Mouse (Mus musculus) neural tube, embryonic 12.5 days (tissue): ENCODE measurements around the gene Arhgap4. TPM values are rescaled to one million over a fixed set of nuclear protein-coding genes. Genes with fewer than 3 reads are reported as not detected.
A peak's percentile ranks its signal among the peaks of the same experiment; 100 is the strongest.

Experiments used
- ATAC-seq: fragments of 200-750 bp; cut with Nextera tagmentation; 2 replicates; pipeline ENCODE4 v1.8.0; 2017; ENCODE audit warnings: low read depth, mild to moderate bottlenecking, moderate TSS enrichment, moderate library complexity; ENCODE audit not compliant: low FRiP score
- H3K27ac ChIP-seq: fragments of 300-500 bp; sonication (generic); 2 replicates; pipeline ENCODE4 v1.5.1; 2016
- H3K27me3 ChIP-seq: fragments of 300-500 bp; sonication (generic); replicated peaks from 2 replicates; pipeline ENCODE4 v1.6.1; 2016; ENCODE audit warnings: mild to moderate bottlenecking
- H3K36me3 ChIP-seq: fragments of 300-500 bp; sonication (generic); 2 replicates; pipeline ENCODE4 v1.6.1; 2016; ENCODE audit warnings: mild to moderate bottlenecking
- H3K4me1 ChIP-seq: fragments of 300-500 bp; sonication (generic); 2 replicates; pipeline ENCODE4 v1.6.1; 2016
- H3K4me2 ChIP-seq: fragments of 300-500 bp; sonication (generic); replicated peaks from 2 replicates; pipeline ENCODE4 v1.6.1; 2016; ENCODE audit warnings: mild to moderate bottlenecking
- H3K4me3 ChIP-seq: fragments of 300-500 bp; sonication (generic); 2 replicates; pipeline ENCODE4 v1.5.1; 2016
- H3K9ac ChIP-seq: fragments of 300-500 bp; sonication (generic); 2 replicates; pipeline ENCODE4 v1.6.1; 2016; ENCODE audit warnings: mild to moderate bottlenecking
- H3K9me3 ChIP-seq: fragments of 300-500 bp; sonication (generic); 2 replicates; pipeline ENCODE4 v1.6.1; 2016; ENCODE audit warnings: mild to moderate bottlenecking
- WGBS: fragments of 180-500 bp; shearing (Covaris S2); methylation state at CpG from one replicate; pipeline ENCODE4 v1.1.7; 2016; 5-methylcytosine and 5-hydroxymethylcytosine counted together
- polyA plus RNA-seq: library from polyadenylated mRNA; unstranded; fragments of >200 nt; fragmentation: Nextera tagmentation; extraction: Ambion mirVana; gene quantifications from 2 replicates; pipeline ENCODE4 v1.2.1, GENCODE M21; 2016

Gene Arhgap4
- polyA plus RNA-seq, result 2.4 and 3.1 TPM in 2 replicates

DNA sequence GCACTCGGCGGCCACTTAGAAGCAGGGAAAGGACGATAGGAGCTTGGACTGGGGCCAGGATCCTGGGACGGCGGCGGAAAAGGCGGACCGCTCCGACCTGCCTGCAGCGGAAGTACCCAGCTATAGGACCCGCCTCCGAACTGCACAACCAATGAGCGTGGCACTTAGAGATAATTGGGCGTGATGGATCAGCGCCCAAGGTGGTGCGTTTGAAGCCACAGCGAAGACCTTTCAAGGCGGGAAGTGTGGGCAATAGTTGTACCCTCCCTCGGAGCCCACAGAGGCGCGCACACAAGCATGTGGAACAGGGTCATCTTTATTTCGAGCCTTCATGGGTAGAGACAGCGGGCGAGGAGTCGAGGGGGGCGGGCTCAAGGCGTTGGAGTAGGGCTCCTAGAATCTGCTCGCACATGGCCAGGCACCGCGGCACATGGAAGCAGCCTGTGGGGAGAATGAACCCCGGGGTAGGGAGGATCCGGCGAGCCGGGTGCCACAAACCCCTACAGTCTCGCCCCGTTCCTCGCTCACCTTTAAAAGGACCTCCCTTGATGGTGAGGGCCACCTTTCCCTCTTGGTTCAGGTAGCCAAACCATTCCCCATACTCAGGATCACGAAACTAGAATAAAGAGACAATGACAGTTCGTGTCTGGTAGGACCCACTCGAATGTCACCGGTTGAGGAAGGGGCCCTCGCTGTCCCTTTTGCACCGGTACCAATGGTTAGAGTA is at the start of gene Arhgap4, which contains the start of gene Naa10:
TSS of gene Arhgap4 (minus strand) at position 48 of the 727 bp plus-strand sequence.
TSS of gene Naa10 (minus strand) at position 122 of the 727 bp plus-strand sequence.
- H3K27ac ChIP-seq, result no peak within 1 kb of the TSS
- peak within 1 kb of the TSS; percentile 52 for H3K4me3 ChIP-seq
- H3K27me3 ChIP-seq, result no peaks in the 10 kb centered on the region
- H3K4me2 ChIP-seq, result peak within 1 kb of the TSS; percentile 67
- H3K9ac ChIP-seq, result peak within 1 kb of the TSS; percentile 62
- H3K9me3 ChIP-seq, result no peaks in the 10 kb centered on the region
- H3K4me1 ChIP-seq, result peaks cover 5% of the 10 kb centered on the region; the same call in 1 of the 2 replicates
- WGBS, result 16% methylated on average over 43 of the region's 43 CpGs
- peaks cover 10% of the 10 kb centered on the region for H3K36me3 ChIP-seq
- ATAC-seq, result peak; percentile 97

DNA sequence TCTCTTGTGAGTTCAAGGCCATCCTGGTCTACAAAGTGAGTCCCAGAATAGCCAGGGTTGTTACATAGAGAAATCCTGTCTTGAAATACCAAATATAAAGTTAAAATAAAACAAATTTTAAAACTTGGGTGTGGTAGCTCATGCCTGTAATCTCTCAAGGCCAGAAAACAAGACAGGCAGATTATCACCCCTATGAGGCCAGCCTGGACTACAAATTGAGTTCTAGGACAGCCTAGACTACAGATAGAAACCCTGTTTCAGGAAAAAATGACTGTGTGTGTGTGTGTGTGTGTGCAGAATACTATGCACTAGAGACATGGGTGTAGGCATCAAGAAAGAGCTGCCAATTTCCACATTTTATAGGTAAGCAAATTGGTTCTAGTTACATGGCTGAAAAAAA is 49.1 kb upstream of the Arhgap4 start:
- H3K27me3 ChIP-seq, result no peaks in the 10 kb centered on the region
- no peak overlapping the region for H3K27ac ChIP-seq

DNA sequence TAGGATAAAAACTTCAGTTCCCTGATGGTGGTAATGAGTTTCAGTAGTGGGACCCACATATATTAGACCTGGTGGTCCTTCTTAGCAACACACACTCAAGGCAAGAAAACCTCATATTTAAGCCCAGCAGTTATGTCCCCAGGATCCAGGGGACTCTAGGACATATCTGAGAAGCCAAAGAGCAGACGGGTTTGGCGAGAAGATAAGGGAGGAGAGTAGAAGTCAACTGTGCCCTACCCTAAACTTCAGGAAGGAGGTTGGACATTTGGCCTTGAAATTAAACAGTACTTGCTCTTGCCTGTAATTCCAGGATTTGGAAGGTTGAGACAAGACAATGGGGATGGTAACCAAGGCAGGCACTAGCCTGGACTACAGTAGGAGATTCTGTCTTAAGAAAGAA is 48.1 kb upstream of the Arhgap4 start:
- H3K36me3 ChIP-seq, result no peaks in the 10 kb centered on the region
- H3K9me3 ChIP-seq, result no peaks in the 10 kb centered on the region
- H3K4me1 ChIP-seq, result 0 out of 2 replicates have a peak, but pooled peaks cover under 1% of the 10 kb centered on the region
- no peak overlapping the region for H3K4me2 ChIP-seq
- 89% methylated on average over 2 of the region's 2 CpGs for WGBS
- no peaks in the 10 kb centered on the region for H3K27me3 ChIP-seq
- H3K4me3 ChIP-seq, result no peak overlapping the region
- H3K9ac ChIP-seq, result no peak overlapping the region
- H3K27ac ChIP-seq, result no peak overlapping the region
- ATAC-seq, result no peak

More for the DNA sequence above, 49.1 kb upstream of the Arhgap4 start:
- Histone ChIP-seq H3K4me2 (no peak overlapping the region), H3K4me1 (no peaks in the 10 kb centered on the region), H3K9me3 (no peaks in the 10 kb centered on the region), H3K36me3 (no peaks in the 10 kb centered on the region), H3K4me3 (no peak overlapping the region), H3K9ac (no peak overlapping the region)
- ATAC-seq, result no peak

DNA sequence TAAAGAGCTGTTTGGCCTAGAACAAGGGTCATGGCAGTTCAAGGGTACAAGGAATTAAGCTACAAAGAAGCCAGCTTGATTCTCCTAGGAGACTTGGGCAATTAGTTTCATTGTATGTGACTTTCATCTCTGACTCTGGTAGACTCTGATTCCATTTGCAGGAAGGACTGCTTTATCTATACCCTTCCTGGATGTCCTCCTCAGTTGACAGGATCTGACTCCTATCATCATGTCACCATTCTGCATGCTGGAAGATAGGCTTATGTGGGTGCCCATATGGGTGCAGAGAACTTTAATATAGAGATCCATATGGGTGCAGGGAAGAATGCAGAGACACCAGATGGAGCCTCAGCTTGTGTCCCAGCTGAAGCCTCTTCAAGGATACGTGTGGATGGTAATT is 47.5 kb upstream of the Arhgap4 start:
- Histone ChIP-seq H3K4me1 (peaks cover 6% of the 10 kb centered on the region), H3K36me3 (no peaks in the 10 kb centered on the region), H3K4me3 (no peak overlapping the region), H3K4me2 (no peak overlapping the region), H3K9me3 (no peaks in the 10 kb centered on the region), H3K27ac (no peak overlapping the region), H3K27me3 (no peaks in the 10 kb centered on the region), H3K9ac (no peak overlapping the region)
- 76% methylated on average over 1 of the region's 1 CpGs for WGBS
- no peak for ATAC-seq

- Histone ChIP-seq H3K4me2 (peak overlapping the region; percentile 77), H3K4me3 (peak overlapping the region; percentile 73), H3K9me3 (no peaks in the 10 kb centered on the region), H3K27me3 (no peaks in the 10 kb centered on the region), H3K27ac (peak overlapping the region; percentile 92), H3K9ac (peak overlapping the region; percentile 70), H3K36me3 (peaks cover 4% of the 10 kb centered on the region; the same call in 1 of the 2 replicates), H3K4me1 (peaks cover 20% of the 10 kb centered on the region)
- WGBS, result 16% methylated on average over 60 of the region's 60 CpGs
- peak; percentile 86 for ATAC-seq
Measured at GRCm38 (mm10) chrX:73967177-73968075, 45.8 kb upstream of the Arhgap4 start.

- WGBS, result 17% methylated on average over 58 of the region's 58 CpGs
- peak; percentile 83 for ATAC-seq
- Histone ChIP-seq H3K27ac (peak within 1 kb of the TSS; percentile 92), H3K4me1 (peaks cover 20% of the 10 kb centered on the region), H3K9ac (peak within 1 kb of the TSS; percentile 70), H3K36me3 (peaks cover 4% of the 10 kb centered on the region; the same call in 1 of the 2 replicates), H3K4me3 (peak within 1 kb of the TSS; percentile 73), H3K27me3 (no peaks in the 10 kb centered on the region), H3K4me2 (peak within 1 kb of the TSS; percentile 77), H3K9me3 (no peaks in the 10 kb centered on the region)
Measured at GRCm38 (mm10) chrX:73966248-73967176, 44.8 kb upstream of the Arhgap4 start, which contains the start of gene Hcfc1. Gene Hcfc1 (minus strand): TSS chrX:73966357.

DNA sequence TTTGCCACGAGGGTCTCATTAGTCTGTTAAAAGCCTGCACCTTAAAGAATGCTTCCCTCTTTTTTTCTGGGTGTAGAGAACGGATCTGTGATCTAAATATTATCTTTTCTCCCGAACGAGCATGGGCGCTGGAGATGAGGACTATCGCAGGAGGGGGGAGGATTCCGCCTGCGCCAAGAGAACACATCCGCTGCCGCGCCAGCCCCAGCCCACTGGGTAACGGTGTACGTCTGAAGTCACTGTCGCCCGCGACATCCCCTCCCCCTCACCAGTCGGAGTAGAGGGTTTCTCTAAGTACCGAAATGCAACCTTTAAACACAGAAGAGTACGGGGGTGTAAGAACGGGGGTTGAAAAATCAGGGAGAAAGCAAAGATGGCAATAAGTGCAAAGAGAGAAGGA is 43.6 kb upstream of the Arhgap4 start:
- H3K4me2 ChIP-seq, result peak overlapping the region; percentile 77
- no peak for ATAC-seq
- peaks cover 20% of the 10 kb centered on the region for H3K4me1 ChIP-seq
- WGBS, result 13% methylated on average over 20 of the region's 20 CpGs
- no peak overlapping the region for H3K27ac ChIP-seq
- H3K9ac ChIP-seq, result peak overlapping the region; percentile 70
- no peaks in the 10 kb centered on the region for H3K9me3 ChIP-seq
- peaks cover 4% of the 10 kb centered on the region; the same call in 1 of the 2 replicates for H3K36me3 ChIP-seq
- H3K27me3 ChIP-seq, result no peaks in the 10 kb centered on the region
- peak overlapping the region; percentile 73 for H3K4me3 ChIP-seq

DNA sequence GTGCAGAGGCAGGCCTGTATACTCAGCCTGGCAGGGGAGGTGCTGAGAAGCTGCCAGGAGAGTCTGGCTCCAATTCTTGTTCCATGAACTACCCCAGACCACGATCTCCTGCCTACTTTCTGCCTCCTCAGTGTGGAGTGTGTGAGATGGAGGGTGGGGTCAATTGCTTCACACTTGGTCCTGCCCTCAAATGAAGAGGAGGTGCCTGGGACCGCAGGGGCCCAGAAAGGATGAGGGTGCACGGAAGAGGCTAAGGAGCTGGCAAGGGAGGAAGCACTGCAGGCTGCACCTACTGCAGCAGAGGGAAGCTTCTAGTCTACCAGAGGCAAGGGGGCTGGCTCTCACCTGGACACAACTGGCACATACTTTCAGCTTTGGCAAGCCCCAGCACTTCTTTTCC is 42.7 kb upstream of the Arhgap4 start:
- Histone ChIP-seq H3K27me3 (no peaks in the 10 kb centered on the region), H3K4me1 (peaks cover 20% of the 10 kb centered on the region), H3K4me3 (peak overlapping the region; percentile 73), H3K27ac (no peak overlapping the region), H3K4me2 (peak overlapping the region; percentile 77), H3K9me3 (no peaks in the 10 kb centered on the region), H3K9ac (peak overlapping the region; percentile 70), H3K36me3 (peaks cover 4% of the 10 kb centered on the region; the same call in 1 of the 2 replicates)
- no peak for ATAC-seq
- WGBS, result 40% methylated on average over 3 of the region's 3 CpGs

DNA sequence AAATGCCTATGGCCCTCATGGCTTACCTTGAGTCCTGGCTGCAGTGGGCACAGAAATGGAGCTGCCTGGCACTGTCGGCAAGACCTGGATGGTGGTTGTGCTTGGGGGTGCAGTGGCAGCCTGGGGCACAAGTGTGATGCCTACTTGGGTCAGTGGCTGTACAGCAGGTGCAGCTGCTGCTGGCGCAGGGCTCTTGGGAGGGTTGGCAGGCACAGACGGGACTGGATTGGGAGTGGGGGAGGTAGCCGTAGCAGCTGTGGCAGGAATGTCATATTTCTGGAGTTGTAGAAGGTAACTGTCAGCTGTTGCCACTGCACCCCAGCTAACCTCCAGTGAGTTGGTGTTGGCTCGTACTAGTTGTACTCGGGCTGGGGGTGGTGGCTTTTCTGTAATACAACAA is 33.3 kb upstream of the Arhgap4 start:
- no peak for ATAC-seq
- Histone ChIP-seq H3K9ac (no peak overlapping the region), H3K36me3 (peaks cover 81% of the 10 kb centered on the region), H3K4me1 (no peaks in the 10 kb centered on the region), H3K27ac (no peak overlapping the region), H3K9me3 (no peaks in the 10 kb centered on the region), H3K4me3 (no peak overlapping the region), H3K4me2 (no peak overlapping the region), H3K27me3 (no peaks in the 10 kb centered on the region)
- 92% methylated on average over 6 of the region's 6 CpGs for WGBS

GRCm38 (mm10) chrX:73952603-73953002 is 30.9 kb upstream of the Arhgap4 start:
- Histone ChIP-seq H3K4me1 (no peaks in the 10 kb centered on the region), H3K4me2 (no peak overlapping the region), H3K9me3 (no peaks in the 10 kb centered on the region), H3K9ac (no peak overlapping the region), H3K36me3 (peaks cover 87% of the 10 kb centered on the region), H3K27me3 (no peaks in the 10 kb centered on the region), H3K27ac (no peak overlapping the region), H3K4me3 (no peak overlapping the region)
- 87% methylated on average over 5 of the region's 5 CpGs for WGBS
- ATAC-seq, result no peak

GRCm38 (mm10) chrX:73949341-73949740 is 27.7 kb upstream of the Arhgap4 start:
- H3K27ac ChIP-seq, result no peak overlapping the region
- H3K4me2 ChIP-seq, result no peak overlapping the region
- 92% methylated on average over 10 of the region's 10 CpGs for WGBS
- H3K9me3 ChIP-seq, result no peaks in the 10 kb centered on the region
- H3K27me3 ChIP-seq, result no peaks in the 10 kb centered on the region
- H3K36me3 ChIP-seq, result peaks cover 90% of the 10 kb centered on the region
- ATAC-seq, result peak; percentile 46
- no peak overlapping the region for H3K9ac ChIP-seq
- no peaks in the 10 kb centered on the region for H3K4me1 ChIP-seq
- H3K4me3 ChIP-seq, result no peak overlapping the region
